Mouse (Mus musculus) intestine, embryonic 15.5 days (tissue): Measurements from ENCODE around the gene S100a3. TPM values are rescaled to one million over a fixed set of nuclear protein-coding genes. Genes with fewer than 3 reads are reported as not detected.

ENCODE experiments used
- ATAC-seq: fragments of 200-750 bp; cut with Nextera tagmentation; 2 replicates; pipeline ENCODE4 v1.8.0; 2017; ENCODE audit warnings: moderate TSS enrichment, moderate library complexity
- H3K27ac ChIP-seq: fragments of 300-500 bp; sonication (generic); 2 replicates; pipeline ENCODE4 v1.5.1; 2015; ENCODE audit warnings: mild to moderate bottlenecking, inconsistent platforms
- H3K27me3 ChIP-seq: fragments of 300-500 bp; sonication (generic); replicated peaks from 2 replicates; pipeline ENCODE4 v1.6.1; 2015; ENCODE audit warnings: inconsistent platforms
- H3K36me3 ChIP-seq: fragments of 300-500 bp; sonication (generic); 2 replicates; pipeline ENCODE4 v1.6.1; 2015; ENCODE audit warnings: inconsistent platforms
- H3K4me1 ChIP-seq: fragments of 300-500 bp; sonication (generic); replicated peaks from 2 replicates; pipeline ENCODE4 v1.6.1; 2015; ENCODE audit warnings: inconsistent platforms
- H3K4me2 ChIP-seq: fragments of 300-500 bp; sonication (generic); replicated peaks from 2 replicates; pipeline ENCODE4 v1.6.1; 2015; ENCODE audit warnings: mild to moderate bottlenecking, inconsistent platforms
- H3K4me3 ChIP-seq: fragments of 300-500 bp; sonication (generic); replicated peaks from 2 replicates; pipeline ENCODE4 v1.5.1; 2015; ENCODE audit warnings: inconsistent platforms
- H3K9ac ChIP-seq: fragments of 300-500 bp; sonication (generic); 2 replicates; pipeline ENCODE4 v1.6.1; 2015; ENCODE audit warnings: inconsistent platforms
- H3K9me3 ChIP-seq: fragments of 300-500 bp; sonication (generic); 2 replicates; pipeline ENCODE4 v1.6.1; 2016; ENCODE audit warnings: inconsistent platforms
- WGBS: fragments of 180-500 bp; shearing (Covaris S2); methylation state at CpG from one replicate; pipeline ENCODE4 v1.1.7; 2015; 5-methylcytosine and 5-hydroxymethylcytosine counted together
- polyA plus RNA-seq: library from polyadenylated mRNA; unstranded; fragments of >200 nt; fragmentation: Nextera tagmentation; extraction: Ambion mirVana; gene quantifications from 2 replicates; pipeline ENCODE4 v1.2.1, GENCODE M21; 2015

S100a3 gene
- polyA plus RNA-seq, 1 experiment from 2014 or later = 0.53 TPM

- no peak overlapping the region for H3K4me2 ChIP-seq
- 51% methylated on average over 3 of the region's 3 CpGs for WGBS
- no peaks in the 10 kb centered on the region for H3K4me1 ChIP-seq
- no peaks in the 10 kb centered on the region for H3K9me3 ChIP-seq
- no peak overlapping the region for H3K4me3 ChIP-seq
- no peak overlapping the region for H3K9ac ChIP-seq
- H3K36me3 ChIP-seq = no peaks in the 10 kb centered on the region
- no peak for ATAC-seq
- H3K27ac ChIP-seq = no peak overlapping the region
- no peaks in the 10 kb centered on the region for H3K27me3 ChIP-seq
Observed at GRCm38 (mm10) chr3:90644220-90644619, 83.8 kb downstream of the S100a3 start.

- ATAC-seq = no peak
- 88% methylated on average over 1 of the region's 1 CpGs for WGBS
- H3K4me1 ChIP-seq = no peaks in the 10 kb centered on the region
- H3K27ac ChIP-seq = no peak overlapping the region
- H3K4me3 ChIP-seq = no peak overlapping the region
- no peak overlapping the region for H3K4me2 ChIP-seq
- H3K9me3 ChIP-seq = no peaks in the 10 kb centered on the region
- H3K9ac ChIP-seq = no peak overlapping the region
- H3K36me3 ChIP-seq = no peaks in the 10 kb centered on the region
- H3K27me3 ChIP-seq = no peaks in the 10 kb centered on the region
Observed at GRCm38 (mm10) chr3:90647291-90647690, 86.9 kb downstream of the S100a3 start.

- no peaks in the 10 kb centered on the region for H3K4me1 ChIP-seq
- no peaks in the 10 kb centered on the region for H3K36me3 ChIP-seq
- no peak for ATAC-seq
- no peak overlapping the region for H3K4me2 ChIP-seq
- H3K27ac ChIP-seq = no peak overlapping the region
- H3K9me3 ChIP-seq = no peaks in the 10 kb centered on the region
- H3K4me3 ChIP-seq = no peak overlapping the region
- no peak overlapping the region for H3K9ac ChIP-seq
- H3K27me3 ChIP-seq = no peaks in the 10 kb centered on the region; the same call in 1 of the 2 replicates
Observed at GRCm38 (mm10) chr3:90648981-90649380, 88.6 kb downstream of the S100a3 start.

GRCm38 (mm10) chr3:90649832-90650231 is 89.5 kb downstream of the S100a3 start:
- WGBS = 92% methylated on average over 2 of the region's 2 CpGs
- no peak overlapping the region for H3K9ac ChIP-seq
- no peaks in the 10 kb centered on the region for H3K4me1 ChIP-seq
- H3K4me2 ChIP-seq = no peak overlapping the region
- no peak for ATAC-seq
- H3K27me3 ChIP-seq = no peaks in the 10 kb centered on the region; the same call in 1 of the 2 replicates
- no peaks in the 10 kb centered on the region for H3K36me3 ChIP-seq
- H3K4me3 ChIP-seq = no peak overlapping the region
- no peaks in the 10 kb centered on the region for H3K9me3 ChIP-seq
- no peak overlapping the region for H3K27ac ChIP-seq

Other genes with a start within 250 kb of the S100a3 start
- 10.6 and 12.4 TPM in 2 replicates for gene Slc27a3, start 170.6 kb upstream of the S100a3 start, polyA plus RNA-seq
- 28.6 and 29.8 TPM in 2 replicates for gene Ints3, start 127.0 kb upstream of the S100a3 start, polyA plus RNA-seq
- 5.7 and 6.2 TPM in 2 replicates for gene Npr1, start 94.7 kb upstream of the S100a3 start, polyA plus RNA-seq
- 146 and 157 TPM in 2 replicates for gene Ilf2, start 84.5 kb upstream of the S100a3 start, polyA plus RNA-seq
- 69.8 and 74.0 TPM in 2 replicates for gene Snapin, start 69.5 kb upstream of the S100a3 start, polyA plus RNA-seq
- 117 and 125 TPM in 2 replicates for gene Chtop, start 51.1 kb upstream of the S100a3 start, polyA plus RNA-seq
- 82.3 and 109 TPM in 2 replicates for gene S100a1, start 46.2 kb upstream of the S100a3 start, polyA plus RNA-seq
- gene S100a13, start 46.1 kb upstream of the S100a3 start, polyA plus RNA-seq = 35.6 and 36.3 TPM in 2 replicates
- 6.3 and 8.5 TPM in 2 replicates for gene S100a14, start 33.7 kb upstream of the S100a3 start, polyA plus RNA-seq
- 109 and 122 TPM in 2 replicates for gene S100a16, start 23.3 kb upstream of the S100a3 start, polyA plus RNA-seq
- gene S100a2, start 29.7 kb downstream of the S100a3 start, polyA plus RNA-seq = not detected in 2 replicates
- gene Gm42674, start 41.3 kb downstream of the S100a3 start, polyA plus RNA-seq = not detected in 2 replicates
- 4.4 and 8.2 TPM in 2 replicates for gene S100a4, start 43.2 kb downstream of the S100a3 start, polyA plus RNA-seq
- gene S100a5, start 47.9 kb downstream of the S100a3 start, polyA plus RNA-seq = 15.0 and 15.7 TPM in 2 replicates
- 412 and 430 TPM in 2 replicates for gene S100a6, start 52.3 kb downstream of the S100a3 start, polyA plus RNA-seq
- gene S100a7a, start 93.4 kb downstream of the S100a3 start, polyA plus RNA-seq = 0.13 and 0.44 TPM in 2 replicates
- gene S100a8, start 108.4 kb downstream of the S100a3 start, polyA plus RNA-seq = 30.3 and 46.1 TPM in 2 replicates
- gene S100a9, start 135.1 kb downstream of the S100a3 start, polyA plus RNA-seq = 17.5 and 30.8 TPM in 2 replicates
- not detected in 2 replicates for gene Pglyrp4, start 166.3 kb downstream of the S100a3 start, polyA plus RNA-seq
- gene Gm5849, start 217.3 kb downstream of the S100a3 start, polyA plus RNA-seq = not detected in 2 replicates